Mouse (Mus musculus): Measurements from ENCODE around the gene Itgb5.

DNA sequence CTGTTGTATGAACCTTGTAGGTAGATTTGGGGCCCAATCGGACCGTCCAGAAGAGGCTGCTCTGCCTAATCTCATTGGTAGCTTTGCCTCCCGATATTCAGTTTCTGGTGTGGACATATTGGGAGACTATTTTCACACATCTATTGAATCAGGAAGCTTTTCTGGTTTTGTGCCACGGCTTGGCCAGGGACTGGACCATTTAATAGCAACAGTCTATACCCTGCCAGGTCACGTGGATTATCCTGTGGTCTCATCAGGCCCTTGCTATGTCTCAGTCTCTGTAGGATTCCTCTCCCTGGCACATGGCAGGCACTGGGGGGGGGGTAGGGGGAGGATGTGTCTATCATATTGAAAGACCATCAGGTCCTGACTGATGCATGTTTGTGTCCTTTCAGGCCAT is 110.6 kb downstream of the Itgb5 start:
- TF ChIP-seq CTCF (IDR thresholded peaks at IDR 0.05; ENCODE audit: low read depth): no peak
- TF ChIP-seq EP300 (IDR thresholded peaks at IDR 0.05; ENCODE audit: low read depth): no peak

Measured in liver, embryonic 14.5 days (tissue).